Mouse (Mus musculus) liver, embryonic 11.5 days (tissue): ENCODE data around the gene Ssr2. TPM values are rescaled to one million over a fixed set of nuclear protein-coding genes. Genes with fewer than 3 reads are reported as not detected.

Source experiments
- ATAC-seq: fragments of 200-750 bp; cut with Nextera tagmentation; replicated peaks from 2 replicates; pipeline ENCODE4 v1.8.0; 2017; ENCODE audit warnings: moderate number of reproducible peaks, mild to moderate bottlenecking, moderate TSS enrichment, moderate library complexity; ENCODE audit not compliant: low FRiP score
- DNase-seq: peaks from one replicate; pipeline ENCODE4 v3.0.0-alpha.2; 2017; ENCODE audit warnings: low spot score
- H3K27ac ChIP-seq: fragments of 300-500 bp; sonication (generic); 2 replicates; pipeline ENCODE4 v1.5.1; 2014; ENCODE audit warnings: mild to moderate bottlenecking, low read depth, low read length, control low read depth
- H3K27me3 ChIP-seq: fragments of 300-500 bp; sonication (generic); replicated peaks from 2 replicates; pipeline ENCODE4 v1.6.1; 2014; ENCODE audit warnings: low read length, mixed read lengths; ENCODE audit not compliant: control insufficient read depth, insufficient read depth
- H3K36me3 ChIP-seq: fragments of 300-500 bp; sonication (generic); 2 replicates; pipeline ENCODE4 v1.6.1; 2014; ENCODE audit warnings: mild to moderate bottlenecking, low read length, moderate library complexity, mixed read lengths; ENCODE audit not compliant: control insufficient read depth, insufficient read depth
- H3K4me1 ChIP-seq: fragments of 300-500 bp; sonication (generic); replicated peaks from 2 replicates; pipeline ENCODE4 v1.6.1; 2014; ENCODE audit warnings: low read length, mixed read lengths; ENCODE audit not compliant: control insufficient read depth, insufficient read depth
- H3K4me2 ChIP-seq: fragments of 300-500 bp; sonication (generic); 2 replicates; pipeline ENCODE4 v1.6.1; 2014; ENCODE audit warnings: mild to moderate bottlenecking, control low read depth, moderate library complexity
- H3K4me3 ChIP-seq: fragments of 300-500 bp; sonication (generic); 2 replicates; pipeline ENCODE4 v1.5.1; 2014; ENCODE audit warnings: low read depth, low read length, control low read depth
- H3K9ac ChIP-seq: fragments of 300-500 bp; sonication (generic); 2 replicates; pipeline ENCODE4 v1.6.1; 2014; ENCODE audit warnings: low read depth, low read length, control low read depth
- H3K9me3 ChIP-seq: fragments of 300-500 bp; sonication (generic); 2 replicates; pipeline ENCODE4 v1.6.1; 2016; ENCODE audit warnings: low read length, inconsistent platforms, mixed read lengths; ENCODE audit not compliant: control insufficient read depth
- WGBS: fragments of 180-500 bp; shearing (Covaris S2); extraction: QIAGEN DNeasy Blood & Tissue Kit; methylation state at CpG from one replicate; pipeline ENCODE4 v1.1.7; 2014; 5-methylcytosine and 5-hydroxymethylcytosine counted together
- polyA plus RNA-seq: library from polyadenylated mRNA; unstranded; fragments of >200 nt; fragmentation: Nextera tagmentation; extraction: Ambion mirVana; gene quantifications from 2 replicates; pipeline ENCODE4 v1.2.1, GENCODE M21; 2014

Gene Ssr2
- polyA plus RNA-seq, 1 experiment from 2014 or later, result 307 TPM

GRCm38 (mm10) chr3:88532299-88532674, 43.4 kb upstream of the Ssr2 start, which contains the start of gene Mex3a:
Mex3a (plus strand) TSS chr3:88532395.
- Histone ChIP-seq H3K27me3 (no peaks in the 10 kb centered on the region), H3K36me3 (no peaks in the 10 kb centered on the region), H3K27ac (peak within 1 kb of the TSS; percentile 85), H3K4me3 (peak within 1 kb of the TSS; percentile 77), H3K9ac (peak within 1 kb of the TSS; percentile 81), H3K4me2 (peak within 1 kb of the TSS; percentile 93), H3K4me1 (peaks cover 70% of the 10 kb centered on the region), H3K9me3 (no peaks in the 10 kb centered on the region)
- DNase-seq (no peak), ATAC-seq (no peak)
- WGBS, result under 1% methylated on average over 19 of the region's 31 CpGs

- H3K4me2 ChIP-seq, result peak overlapping the region; percentile 93
- H3K9me3 ChIP-seq, result no peaks in the 10 kb centered on the region
- peaks cover 66% of the 10 kb centered on the region for H3K4me1 ChIP-seq
- no peak for DNase-seq
- no peak for ATAC-seq
- no peaks in the 10 kb centered on the region; the same call in 1 of the 2 replicates for H3K36me3 ChIP-seq
- peak overlapping the region; percentile 81 for H3K9ac ChIP-seq
- H3K27me3 ChIP-seq, result no peaks in the 10 kb centered on the region
- WGBS, result 3% methylated on average over 39 of the region's 40 CpGs
- H3K4me3 ChIP-seq, result peak overlapping the region; percentile 77
- peak overlapping the region; percentile 85 for H3K27ac ChIP-seq
These were observed 42.8 kb upstream of the Ssr2 start for GRCm38 (mm10) chr3:88532689-88533511.

- no peaks in the 10 kb centered on the region for H3K9me3 ChIP-seq
- H3K9ac ChIP-seq, result peak overlapping the region; percentile 81
- H3K27me3 ChIP-seq, result no peaks in the 10 kb centered on the region
- WGBS, result 11% methylated on average over 5 of the region's 5 CpGs
- H3K36me3 ChIP-seq, result no peaks in the 10 kb centered on the region; the same call in 1 of the 2 replicates
- ATAC-seq, result no peak
- DNase-seq, result no peak
- peak overlapping the region; percentile 85; the same call in 1 of the 2 replicates for H3K27ac ChIP-seq
- peak overlapping the region; percentile 77 for H3K4me3 ChIP-seq
- peaks cover 68% of the 10 kb centered on the region for H3K4me1 ChIP-seq
- H3K4me2 ChIP-seq, result peak overlapping the region; percentile 93
These were observed 42.0 kb upstream of the Ssr2 start for GRCm38 (mm10) chr3:88533706-88534105.

- ATAC-seq (no peak), DNase-seq (no peak)
- WGBS, result 54% methylated on average over 3 of the region's 3 CpGs
- Histone ChIP-seq H3K27me3 (no peaks in the 10 kb centered on the region), H3K9ac (0 out of 2 replicates have a peak overlapping the region, but pooled peaks have one; percentile 0), H3K9me3 (no peaks in the 10 kb centered on the region), H3K36me3 (no peaks in the 10 kb centered on the region; the same call in 1 of the 2 replicates), H3K27ac (no peak overlapping the region), H3K4me1 (peaks cover 64% of the 10 kb centered on the region), H3K4me3 (peak overlapping the region; percentile 77), H3K4me2 (peak overlapping the region; percentile 93)
These were observed 40.7 kb upstream of the Ssr2 start for GRCm38 (mm10) chr3:88535005-88535404.

GRCm38 (mm10) chr3:88535527-88535926, 40.1 kb upstream of the Ssr2 start:
- ATAC-seq, result no peak
- Histone ChIP-seq H3K36me3 (no peaks in the 10 kb centered on the region; the same call in 1 of the 2 replicates), H3K9ac (peak overlapping the region; percentile 70; the same call in 1 of the 2 replicates), H3K4me2 (peak overlapping the region; percentile 93), H3K4me3 (peak overlapping the region; percentile 77), H3K4me1 (peaks cover 61% of the 10 kb centered on the region), H3K27me3 (no peaks in the 10 kb centered on the region), H3K27ac (no peak overlapping the region), H3K9me3 (no peaks in the 10 kb centered on the region)
- no peak for DNase-seq
- 65% methylated on average over 4 of the region's 4 CpGs for whole genome bisulfite sequencing

GRCm38 (mm10) chr3:88536103-88536930, 39.4 kb upstream of the Ssr2 start:
- 5% methylated on average over 64 of the region's 64 CpGs for WGBS
- Histone ChIP-seq H3K4me2 (peak overlapping the region; percentile 93), H3K36me3 (no peaks in the 10 kb centered on the region; the same call in 1 of the 2 replicates), H3K4me3 (peak overlapping the region; percentile 56), H3K27me3 (no peaks in the 10 kb centered on the region), H3K9me3 (no peaks in the 10 kb centered on the region), H3K27ac (peak overlapping the region; percentile 84), H3K9ac (peak overlapping the region; percentile 70), H3K4me1 (peaks cover 60% of the 10 kb centered on the region)
- peak; percentile 85 for ATAC-seq
- DNase-seq, result peak; percentile 84

GRCm38 (mm10) chr3:88537146-88537545, 38.5 kb upstream of the Ssr2 start:
- no peaks in the 10 kb centered on the region; the same call in 1 of the 2 replicates for H3K36me3 ChIP-seq
- 81% methylated on average over 6 of the region's 6 CpGs for WGBS
- peak overlapping the region; percentile 93 for H3K4me2 ChIP-seq
- H3K9ac ChIP-seq, result peak overlapping the region; percentile 70; the same call in 1 of the 2 replicates
- peaks cover 60% of the 10 kb centered on the region for H3K4me1 ChIP-seq
- DNase-seq (no peak), ATAC-seq (no peak)
- H3K27me3 ChIP-seq, result no peaks in the 10 kb centered on the region
- H3K27ac ChIP-seq, result peak overlapping the region; percentile 84
- H3K9me3 ChIP-seq, result no peaks in the 10 kb centered on the region
- peak overlapping the region; percentile 56 for H3K4me3 ChIP-seq

GRCm38 (mm10) chr3:88538271-88539145, 37.2 kb upstream of the Ssr2 start:
- H3K4me2 ChIP-seq, result no peak overlapping the region
- WGBS, result 67% methylated on average over 9 of the region's 9 CpGs
- H3K27me3 ChIP-seq, result no peaks in the 10 kb centered on the region

More at GRCm38 (mm10) chr3:88538271-88539145, 37.2 kb upstream of the Ssr2 start:
- peaks cover 52% of the 10 kb centered on the region for H3K4me1 ChIP-seq
- no peak for ATAC-seq
- H3K9me3 ChIP-seq, result no peaks in the 10 kb centered on the region
- no peak for DNase-seq
- no peak overlapping the region for H3K9ac ChIP-seq
- no peak overlapping the region for H3K27ac ChIP-seq
- no peak overlapping the region for H3K4me3 ChIP-seq
- no peaks in the 10 kb centered on the region; the same call in 1 of the 2 replicates for H3K36me3 ChIP-seq
